Mouse (Mus musculus): ENCODE results near the gene Tcf7l1. TPM values are rescaled to one million over a fixed set of nuclear protein-coding genes. Genes with fewer than 3 reads are reported as not detected.

Tcf7l1 gene
- polyA plus RNA-seq, 1 experiment from 2014 or later = 42.3 TPM

- H3K27me3 ChIP-seq (replicated peaks; ENCODE audit: control insufficient read depth, insufficient read depth, low read length) = no peaks in the 10 kb centered on the region
- WGBS = 24% methylated on average over 5 of the region's 5 CpGs
- 0 out of 2 replicates have a peak overlapping the region, but pooled peaks have one; percentile 1 for H3K4me2 ChIP-seq (ENCODE audit: low read depth, low read length)
- ATAC-seq (ENCODE audit: low read depth) = no peak
- peak overlapping the region; percentile 77 for H3K27ac ChIP-seq (replicated peaks; ENCODE audit: low read depth, low read length)
- DNase-seq (ENCODE audit: low spot score) = no peak
- H3K4me3 ChIP-seq (ENCODE audit: low read depth, low read length) = no peak overlapping the region
- H3K4me1 ChIP-seq (ENCODE audit: control insufficient read depth, insufficient read depth, low read length) = peaks cover 80% of the 10 kb centered on the region
- H3K9me3 ChIP-seq (ENCODE audit: control insufficient read depth, low read length) = no peaks in the 10 kb centered on the region
- H3K9ac ChIP-seq (ENCODE audit: low read depth, low read length) = 0 out of 2 replicates have a peak overlapping the region, but pooled peaks have one; percentile 10
- no peaks in the 10 kb centered on the region for H3K36me3 ChIP-seq (ENCODE audit: control insufficient read depth, insufficient read depth, low read length)
Measured at GRCm38 (mm10) chr6:72694047-72694790, 94.8 kb downstream of the Tcf7l1 start.

- 67% methylated on average over 6 of the region's 6 CpGs for whole genome bisulfite sequencing
- no peak overlapping the region for H3K4me2 ChIP-seq (ENCODE audit: low read depth, low read length)
- peaks cover 80% of the 10 kb centered on the region for H3K4me1 ChIP-seq (ENCODE audit: control insufficient read depth, insufficient read depth, low read length)
- no peaks in the 10 kb centered on the region for H3K27me3 ChIP-seq (replicated peaks; ENCODE audit: control insufficient read depth, insufficient read depth, low read length)
- H3K9me3 ChIP-seq (ENCODE audit: control insufficient read depth, low read length) = no peaks in the 10 kb centered on the region
- 0 out of 2 replicates have a peak overlapping the region, but pooled peaks have one; percentile 41 for H3K27ac ChIP-seq (replicated peaks; ENCODE audit: low read depth, low read length)
- 0 out of 2 replicates have a peak, but pooled peaks cover 3% of the 10 kb centered on the region for H3K36me3 ChIP-seq (ENCODE audit: control insufficient read depth, insufficient read depth, low read length)
- ATAC-seq (ENCODE audit: low read depth) = no peak
- H3K9ac ChIP-seq (ENCODE audit: low read depth, low read length) = no peak overlapping the region
- no peak for DNase-seq (ENCODE audit: low spot score)
- H3K4me3 ChIP-seq (ENCODE audit: low read depth, low read length) = no peak overlapping the region
Measured at GRCm38 (mm10) chr6:72692469-72692868, 96.6 kb downstream of the Tcf7l1 start.

GRCm38 (mm10) chr6:72691549-72691948 is 97.5 kb downstream of the Tcf7l1 start:
- ATAC-seq (ENCODE audit: low read depth) (no peak), DNase-seq (ENCODE audit: low spot score) (no peak)
- Histone ChIP-seq H3K9me3 (ENCODE audit: control insufficient read depth, low read length) (no peaks in the 10 kb centered on the region), H3K4me3 (ENCODE audit: low read depth, low read length) (no peak overlapping the region), H3K36me3 (ENCODE audit: control insufficient read depth, insufficient read depth, low read length) (0 out of 2 replicates have a peak, but pooled peaks cover 3% of the 10 kb centered on the region), H3K27me3 (replicated peaks; ENCODE audit: control insufficient read depth, insufficient read depth, low read length) (no peaks in the 10 kb centered on the region), H3K4me1 (ENCODE audit: control insufficient read depth, insufficient read depth, low read length) (peaks cover 79% of the 10 kb centered on the region), H3K9ac (ENCODE audit: low read depth, low read length) (no peak overlapping the region), H3K4me2 (ENCODE audit: low read depth, low read length) (no peak overlapping the region), H3K27ac (replicated peaks; ENCODE audit: low read depth, low read length) (no peak overlapping the region; the same call in 1 of the 2 replicates)
- WGBS = 80% methylated on average over 9 of the region's 9 CpGs

GRCm38 (mm10) chr6:72690595-72690994 is 98.5 kb downstream of the Tcf7l1 start:
- Histone ChIP-seq H3K4me2 (ENCODE audit: low read depth, low read length) (peak overlapping the region; percentile 23), H3K27me3 (replicated peaks; ENCODE audit: control insufficient read depth, insufficient read depth, low read length) (no peaks in the 10 kb centered on the region), H3K9me3 (ENCODE audit: control insufficient read depth, low read length) (no peaks in the 10 kb centered on the region), H3K9ac (ENCODE audit: low read depth, low read length) (no peak overlapping the region), H3K4me3 (ENCODE audit: low read depth, low read length) (no peak overlapping the region), H3K27ac (replicated peaks; ENCODE audit: low read depth, low read length) (peak overlapping the region; percentile 79), H3K36me3 (ENCODE audit: control insufficient read depth, insufficient read depth, low read length) (0 out of 2 replicates have a peak, but pooled peaks cover 3% of the 10 kb centered on the region), H3K4me1 (ENCODE audit: control insufficient read depth, insufficient read depth, low read length) (peaks cover 79% of the 10 kb centered on the region)
- 55% methylated on average over 10 of the region's 10 CpGs for WGBS
- no peak for DNase-seq (ENCODE audit: low spot score)
- ATAC-seq (ENCODE audit: low read depth) = peak; percentile 17; the same call in 1 of the 2 replicates

GRCm38 (mm10) chr6:72690001-72690400 is 99.1 kb downstream of the Tcf7l1 start:
- Histone ChIP-seq H3K36me3 (ENCODE audit: control insufficient read depth, insufficient read depth, low read length) (0 out of 2 replicates have a peak, but pooled peaks cover 3% of the 10 kb centered on the region), H3K27me3 (replicated peaks; ENCODE audit: control insufficient read depth, insufficient read depth, low read length) (no peaks in the 10 kb centered on the region), H3K9me3 (ENCODE audit: control insufficient read depth, low read length) (no peaks in the 10 kb centered on the region), H3K4me2 (ENCODE audit: low read depth, low read length) (peak overlapping the region; percentile 23), H3K4me3 (ENCODE audit: low read depth, low read length) (no peak overlapping the region), H3K27ac (replicated peaks; ENCODE audit: low read depth, low read length) (peak overlapping the region; percentile 79), H3K9ac (ENCODE audit: low read depth, low read length) (no peak overlapping the region), H3K4me1 (ENCODE audit: control insufficient read depth, insufficient read depth, low read length) (peaks cover 79% of the 10 kb centered on the region)
- DNase-seq (ENCODE audit: low spot score) = peak; percentile 68
- ATAC-seq (ENCODE audit: low read depth) = peak; percentile 38; the same call in 1 of the 2 replicates
- 37% methylated on average over 8 of the region's 8 CpGs for WGBS

- WGBS = 79% methylated on average over 5 of the region's 5 CpGs
- no peak overlapping the region for H3K4me3 ChIP-seq (ENCODE audit: low read depth, low read length)
- no peaks in the 10 kb centered on the region for H3K9me3 ChIP-seq (ENCODE audit: control insufficient read depth, low read length)
- H3K9ac ChIP-seq (ENCODE audit: low read depth, low read length) = no peak overlapping the region
- no peak overlapping the region for H3K4me2 ChIP-seq (ENCODE audit: low read depth, low read length)
- peaks cover 77% of the 10 kb centered on the region for H3K4me1 ChIP-seq (ENCODE audit: control insufficient read depth, insufficient read depth, low read length)
- DNase-seq (ENCODE audit: low spot score) = no peak
- H3K27me3 ChIP-seq (replicated peaks; ENCODE audit: control insufficient read depth, insufficient read depth, low read length) = no peaks in the 10 kb centered on the region
- H3K27ac ChIP-seq (replicated peaks; ENCODE audit: low read depth, low read length) = no peak overlapping the region
- no peak for ATAC-seq (ENCODE audit: low read depth)
- H3K36me3 ChIP-seq (ENCODE audit: control insufficient read depth, insufficient read depth, low read length) = 0 out of 2 replicates have a peak, but pooled peaks cover 3% of the 10 kb centered on the region
Measured at GRCm38 (mm10) chr6:72689046-72689445, 100.0 kb downstream of the Tcf7l1 start.

- no peak overlapping the region for H3K4me2 ChIP-seq (ENCODE audit: low read depth, low read length)
- H3K27me3 ChIP-seq (replicated peaks; ENCODE audit: control insufficient read depth, insufficient read depth, low read length) = no peaks in the 10 kb centered on the region
- peaks cover 62% of the 10 kb centered on the region for H3K4me1 ChIP-seq (ENCODE audit: control insufficient read depth, insufficient read depth, low read length)
- 50% methylated on average over 9 of the region's 9 CpGs for WGBS
- DNase-seq (ENCODE audit: low spot score) = peak; percentile 61
- H3K27ac ChIP-seq (replicated peaks; ENCODE audit: low read depth, low read length) = peak overlapping the region; percentile 59
- no peak overlapping the region for H3K4me3 ChIP-seq (ENCODE audit: low read depth, low read length)
- no peak overlapping the region for H3K9ac ChIP-seq (ENCODE audit: low read depth, low read length)
- no peaks in the 10 kb centered on the region for H3K9me3 ChIP-seq (ENCODE audit: control insufficient read depth, low read length)
- H3K36me3 ChIP-seq (ENCODE audit: control insufficient read depth, insufficient read depth, low read length) = 0 out of 2 replicates have a peak, but pooled peaks cover 3% of the 10 kb centered on the region
- ATAC-seq (ENCODE audit: low read depth) = peak; percentile 31; the same call in 1 of the 2 replicates
Measured at GRCm38 (mm10) chr6:72685165-72685564, 103.9 kb downstream of the Tcf7l1 start.

- no peak overlapping the region for H3K4me2 ChIP-seq (ENCODE audit: low read depth, low read length)
- DNase-seq (ENCODE audit: low spot score) (no peak), ATAC-seq (ENCODE audit: low read depth) (no peak)
- peaks cover 60% of the 10 kb centered on the region for H3K4me1 ChIP-seq (ENCODE audit: control insufficient read depth, insufficient read depth, low read length)
- H3K9me3 ChIP-seq (ENCODE audit: control insufficient read depth, low read length) = no peaks in the 10 kb centered on the region
- H3K4me3 ChIP-seq (ENCODE audit: low read depth, low read length) = no peak overlapping the region
- H3K9ac ChIP-seq (ENCODE audit: low read depth, low read length) = no peak overlapping the region
- 67% methylated on average over 4 of the region's 4 CpGs for WGBS
- H3K27me3 ChIP-seq (replicated peaks; ENCODE audit: control insufficient read depth, insufficient read depth, low read length) = no peaks in the 10 kb centered on the region
- 0 out of 2 replicates have a peak, but pooled peaks cover 3% of the 10 kb centered on the region for H3K36me3 ChIP-seq (ENCODE audit: control insufficient read depth, insufficient read depth, low read length)
- H3K27ac ChIP-seq (replicated peaks; ENCODE audit: low read depth, low read length) = no peak overlapping the region
Measured at GRCm38 (mm10) chr6:72684260-72684805, 104.7 kb downstream of the Tcf7l1 start.
